ENCODE assay signal across 8 mouse cellular contexts in genomic region chr19:5770925-5771860, GRCm38 (mm10). TPM values are rescaled to one million over a fixed set of nuclear protein-coding genes. Genes with fewer than 3 reads are reported as not detected.
DNase-seq lines count a peak whose midpoint lies in the region; ATAC-seq lines count a peak whose summit lies in the region.

Gene Scyl1, minus strand, starts transcription at chr19:5771419.

- peak; percentile 97 for DNase-seq in NIH3T3 (ENCODE audit: low read depth)
- DNase-seq in cerebellum, postnatal 25 days: peak; percentile 97 to 98
- peak; percentile 74 to 82 for DNase-seq in frontal cortex, postnatal 25 days (ENCODE audit: low spot score in 2 of 2)
- peak; percentile 81 to 90 for DNase-seq in layer of hippocampus, postnatal 25 days (ENCODE audit: extremely low spot score in 1 of 2, low spot score in 1 of 2)
- peak; percentile 96 for DNase-seq in lung, postnatal 14 days
- DNase-seq in ovary, postnatal 36 days (ENCODE audit: low spot score): peak; percentile 98
- peak; percentile 95 for DNase-seq in thymus, postnatal 25 days

- peak within 1 kb of the TSS; percentile 86 for H3K4me2 ChIP-seq in hindbrain, embryonic 13.5 days

- under 1% methylated on average over 64 of the region's 64 CpGs for WGBS in hindbrain, embryonic 13.5 days

- H3K27ac ChIP-seq in hindbrain, embryonic 13.5 days: peak within 1 kb of the TSS; percentile 84

- H3K4me1 ChIP-seq in hindbrain, embryonic 13.5 days (replicated peaks): peaks cover 29% of the 10 kb centered on the region

- peak within 1 kb of the TSS; percentile 87 for H3K9ac ChIP-seq in hindbrain, embryonic 13.5 days

- peak within 1 kb of the TSS; percentile 59 for H3K4me3 ChIP-seq in hindbrain, embryonic 13.5 days

- peaks cover 35% of the 10 kb centered on the region for H3K36me3 ChIP-seq in hindbrain, embryonic 13.5 days

- peak; percentile 95 for ATAC-seq in hindbrain, embryonic 13.5 days (ENCODE audit: low FRiP score)

- H3K27me3 ChIP-seq in hindbrain, embryonic 13.5 days: no peaks in the 10 kb centered on the region

- H3K9me3 ChIP-seq in hindbrain, embryonic 13.5 days: no peaks in the 10 kb centered on the region

RNA-seq across cellular contexts. Expression of gene Scyl1, which starts in this region (rescaled TPM):
- 67.6 and 72.4 TPM in 2 replicates for polyA plus RNA-seq in hindbrain, embryonic 13.5 days (2015; fragmentation: Nextera tagmentation; extraction: Ambion mirVana)
- 10 to 100 TPM; 68.6 to 71.8 TPM for total RNA-seq in layer of hippocampus, postnatal 25 days (2021)

Comparison
In these comparisons a context has a peak if more than half of its experiments do, and no peak if none do; other contexts are left out.
1. Peak in every context shown above with its lines: DNase-seq, ATAC-seq, H3K4me3 ChIP-seq and H3K27ac ChIP-seq.